Mouse (Mus musculus) kidney, embryonic 15.5 days (tissue): ENCODE measurements around the gene Evi5l. TPM values are rescaled to one million over a fixed set of nuclear protein-coding genes. Genes with fewer than 3 reads are reported as not detected.

ENCODE experiments used
- ATAC-seq: fragments of 200-750 bp; cut with Nextera tagmentation; replicated peaks from 2 replicates; pipeline ENCODE4 v1.8.0; 2017; ENCODE audit warnings: moderate TSS enrichment; ENCODE audit not compliant: low FRiP score
- H3K27ac ChIP-seq: fragments of 300-500 bp; sonication (generic); 2 replicates; pipeline ENCODE4 v1.5.1; 2015; ENCODE audit warnings: mild to moderate bottlenecking, inconsistent platforms
- H3K27me3 ChIP-seq: fragments of 300-500 bp; sonication (generic); 2 replicates; pipeline ENCODE4 v1.6.1; 2015; ENCODE audit warnings: inconsistent platforms
- H3K36me3 ChIP-seq: fragments of 300-500 bp; sonication (generic); 2 replicates; pipeline ENCODE4 v1.6.1; 2015; ENCODE audit warnings: inconsistent platforms
- H3K4me1 ChIP-seq: fragments of 300-500 bp; sonication (generic); 2 replicates; pipeline ENCODE4 v1.6.1; 2015; ENCODE audit warnings: inconsistent platforms
- H3K4me2 ChIP-seq: fragments of 300-500 bp; sonication (generic); 2 replicates; pipeline ENCODE4 v1.6.1; 2015; ENCODE audit warnings: moderate library complexity, mild to moderate bottlenecking, inconsistent platforms
- H3K4me3 ChIP-seq: fragments of 300-500 bp; sonication (generic); replicated peaks from 2 replicates; pipeline ENCODE4 v1.5.1; 2015; ENCODE audit warnings: mild to moderate bottlenecking, inconsistent platforms
- H3K9ac ChIP-seq: fragments of 300-500 bp; sonication (generic); 2 replicates; pipeline ENCODE4 v1.6.1; 2015; ENCODE audit warnings: mild to moderate bottlenecking, inconsistent platforms
- H3K9me3 ChIP-seq: fragments of 300-500 bp; sonication (generic); replicated peaks from 2 replicates; pipeline ENCODE4 v1.6.1; 2016; ENCODE audit warnings: inconsistent platforms
- WGBS: fragments of 180-500 bp; shearing (Covaris S2); methylation state at CpG from one replicate; pipeline ENCODE4 v1.1.7; 2015; ENCODE audit warnings: mixed read lengths; 5-methylcytosine and 5-hydroxymethylcytosine counted together
- polyA plus RNA-seq: library from polyadenylated mRNA; unstranded; fragments of >200 nt; fragmentation: Nextera tagmentation; extraction: Ambion mirVana; gene quantifications from 2 replicates; pipeline ENCODE4 v1.2.1, GENCODE M21; 2015

Evi5l gene
- polyA plus RNA-seq, 1 experiment from 2014 or later: 28.8 TPM

GRCm38 (mm10) chr8:4207016-4207350 is 40.6 kb downstream of the Evi5l start:
- ATAC-seq: no peak
- H3K9ac ChIP-seq: no peak overlapping the region

DNA sequence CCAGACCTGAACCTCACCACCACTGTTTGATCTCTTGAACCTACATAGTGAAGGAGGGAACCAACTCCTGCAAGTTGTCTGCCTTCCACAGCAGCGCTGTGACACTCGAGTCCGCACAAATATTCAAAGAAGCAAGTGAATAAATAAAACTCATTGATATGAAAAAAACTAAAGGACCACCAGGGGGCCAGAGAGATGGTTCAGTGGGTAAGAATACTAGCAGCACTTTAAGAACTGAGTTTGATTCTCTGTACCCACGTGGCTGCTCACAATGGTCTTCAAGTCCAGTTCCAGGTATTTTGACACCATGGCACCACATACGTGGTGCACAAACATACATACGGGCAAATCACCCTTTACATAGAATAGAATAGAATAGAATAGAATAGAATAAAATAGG is 44.7 kb downstream of the Evi5l start:
- peaks cover 33% of the 10 kb centered on the region for H3K27me3 ChIP-seq
- H3K4me3 ChIP-seq: no peak overlapping the region
- H3K4me1 ChIP-seq: peaks cover 38% of the 10 kb centered on the region
- no peak overlapping the region for H3K9ac ChIP-seq
- no peaks in the 10 kb centered on the region for H3K9me3 ChIP-seq
- peaks cover 10% of the 10 kb centered on the region for H3K36me3 ChIP-seq
- ATAC-seq: no peak
- H3K27ac ChIP-seq: no peak overlapping the region
- WGBS: 83% methylated on average over 6 of the region's 6 CpGs
- no peak overlapping the region for H3K4me2 ChIP-seq

More at GRCm38 (mm10) chr8:4207016-4207350, 40.6 kb downstream of the Evi5l start:
- Histone ChIP-seq H3K9me3 (no peaks in the 10 kb centered on the region), H3K36me3 (peaks cover 14% of the 10 kb centered on the region), H3K4me2 (0 out of 2 replicates have a peak overlapping the region, but pooled peaks have one; percentile 52), H3K4me1 (peaks cover 21% of the 10 kb centered on the region), H3K27me3 (peaks cover 33% of the 10 kb centered on the region), H3K27ac (no peak overlapping the region), H3K4me3 (no peak overlapping the region)
- 69% methylated on average over 2 of the region's 2 CpGs for WGBS

DNA sequence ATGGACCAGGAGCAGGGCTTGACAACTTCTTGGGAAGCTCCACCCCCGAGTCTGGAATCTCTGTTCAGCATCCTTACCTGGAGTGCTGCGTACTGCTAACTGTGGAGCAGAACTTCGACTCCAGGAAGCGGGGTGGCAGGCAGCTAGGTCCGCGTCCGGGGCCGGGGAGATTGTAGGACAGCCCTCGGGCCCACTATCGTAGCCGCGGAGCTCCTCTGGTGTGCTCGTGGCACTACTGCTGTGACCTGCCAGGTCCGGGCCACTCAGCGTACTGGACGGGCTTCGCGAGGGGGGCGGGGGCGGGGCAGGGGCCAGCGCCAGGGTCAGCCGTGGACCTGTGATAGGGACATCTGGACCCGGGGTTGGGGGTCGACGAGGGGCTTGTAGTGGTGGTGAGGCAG is 46.4 kb downstream of the Evi5l start:
- H3K9ac ChIP-seq: peak overlapping the region; percentile 42
- 0 out of 2 replicates have a peak overlapping the region, but pooled peaks have one; percentile 22 for H3K27ac ChIP-seq
- H3K4me2 ChIP-seq: peak overlapping the region; percentile 87
- ATAC-seq: peak; percentile 24
- peaks cover 35% of the 10 kb centered on the region for H3K4me1 ChIP-seq
- peaks cover 38% of the 10 kb centered on the region for H3K27me3 ChIP-seq
- under 1% methylated on average over 25 of the region's 25 CpGs for WGBS
- H3K4me3 ChIP-seq: peak overlapping the region; percentile 44
- H3K36me3 ChIP-seq: peaks cover 10% of the 10 kb centered on the region
- no peaks in the 10 kb centered on the region for H3K9me3 ChIP-seq

DNA sequence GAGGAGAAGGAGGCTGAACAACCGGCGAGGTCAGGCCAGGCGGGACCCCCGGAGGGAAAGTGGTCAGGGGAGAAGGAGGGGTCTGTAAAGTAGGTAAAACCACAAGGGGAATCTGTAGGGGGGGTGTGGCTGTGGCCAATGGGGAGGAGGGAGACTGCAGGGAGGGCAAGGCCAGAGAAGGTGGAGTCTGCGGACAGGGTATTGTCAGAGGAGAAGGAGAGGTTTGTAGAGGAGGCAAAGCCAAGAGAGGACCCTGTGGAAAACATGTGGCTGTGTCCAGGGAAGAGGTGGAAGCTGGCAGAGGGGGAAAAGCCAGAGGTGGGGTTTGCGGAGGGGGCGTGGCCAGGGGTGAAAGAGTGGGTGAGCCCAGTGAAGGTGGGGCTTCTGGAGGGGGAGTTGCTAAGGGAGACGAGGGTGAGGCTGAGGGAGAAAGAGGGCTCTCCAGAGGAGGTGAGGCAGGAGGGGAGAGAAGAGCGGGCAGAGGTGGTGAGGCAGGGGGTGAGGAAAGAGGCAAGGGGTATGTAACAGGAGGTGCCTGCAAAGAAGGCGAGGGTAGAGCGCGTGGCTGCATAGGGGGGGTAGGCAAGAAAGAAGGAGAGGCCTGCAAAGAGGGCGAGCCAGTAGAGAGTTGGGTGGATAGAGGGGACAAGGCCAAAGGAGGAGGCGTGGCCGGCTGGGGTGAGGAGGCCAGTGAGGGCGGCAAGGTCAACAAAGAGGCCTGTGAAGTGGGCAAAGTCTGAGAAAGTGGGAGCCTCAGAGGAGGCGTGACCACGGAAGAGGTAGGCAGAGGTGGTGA is 47.0 kb downstream of the Evi5l start:
- no peaks in the 10 kb centered on the region for H3K9me3 ChIP-seq
- ATAC-seq: peak; percentile 66
- WGBS: 5% methylated on average over 18 of the region's 18 CpGs
- 0 out of 2 replicates have a peak overlapping the region, but pooled peaks have one; percentile 22 for H3K27ac ChIP-seq
- peaks cover 35% of the 10 kb centered on the region for H3K4me1 ChIP-seq
- peaks cover 10% of the 10 kb centered on the region for H3K36me3 ChIP-seq
- H3K9ac ChIP-seq: peak overlapping the region; percentile 42
- peak overlapping the region; percentile 87 for H3K4me2 ChIP-seq
- H3K27me3 ChIP-seq: peaks cover 44% of the 10 kb centered on the region
- H3K4me3 ChIP-seq: peak overlapping the region; percentile 44

- peak overlapping the region; percentile 42; the same call in 1 of the 2 replicates for H3K9ac ChIP-seq
- H3K27me3 ChIP-seq: peaks cover 47% of the 10 kb centered on the region
- H3K4me1 ChIP-seq: peaks cover 35% of the 10 kb centered on the region
- peak overlapping the region; percentile 87 for H3K4me2 ChIP-seq
- H3K27ac ChIP-seq: 0 out of 2 replicates have a peak overlapping the region, but pooled peaks have one; percentile 18
- H3K9me3 ChIP-seq: no peaks in the 10 kb centered on the region
- H3K36me3 ChIP-seq: peaks cover 8% of the 10 kb centered on the region
- 9% methylated on average over 33 of the region's 33 CpGs for WGBS
- peak overlapping the region; percentile 44 for H3K4me3 ChIP-seq
- ATAC-seq: peak; percentile 46
Measured at GRCm38 (mm10) chr8:4214006-4214980, 47.9 kb downstream of the Evi5l start.

DNA sequence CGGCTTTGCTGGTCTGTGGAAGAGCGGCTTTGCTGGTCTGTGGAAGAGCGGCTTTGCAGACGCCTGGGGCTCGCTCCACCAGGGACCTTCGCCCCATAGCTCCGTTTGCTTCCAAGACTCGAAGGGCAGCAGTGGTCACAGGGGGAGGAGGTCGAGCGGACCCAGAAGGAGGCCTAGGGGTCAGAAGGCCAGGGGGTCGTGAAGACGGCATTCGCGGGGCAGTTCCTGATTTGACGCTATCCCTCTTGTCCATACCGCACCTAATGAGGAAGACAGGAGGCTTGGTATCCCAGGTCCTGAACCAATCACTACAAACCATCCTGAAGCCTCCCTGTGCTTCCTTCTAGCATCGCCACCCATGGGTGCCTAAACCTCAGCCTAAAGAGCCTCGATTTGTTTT is 49.9 kb downstream of the Evi5l start:
- 5% methylated on average over 18 of the region's 18 CpGs for WGBS
- no peak for ATAC-seq
- H3K9ac ChIP-seq: peak overlapping the region; percentile 62; the same call in 1 of the 2 replicates
- H3K4me1 ChIP-seq: peaks cover 35% of the 10 kb centered on the region
- no peaks in the 10 kb centered on the region for H3K9me3 ChIP-seq
- H3K36me3 ChIP-seq: no peaks in the 10 kb centered on the region
- H3K4me3 ChIP-seq: peak overlapping the region; percentile 57
- peaks cover 51% of the 10 kb centered on the region for H3K27me3 ChIP-seq
- H3K27ac ChIP-seq: no peak overlapping the region
- peak overlapping the region; percentile 91 for H3K4me2 ChIP-seq

DNA sequence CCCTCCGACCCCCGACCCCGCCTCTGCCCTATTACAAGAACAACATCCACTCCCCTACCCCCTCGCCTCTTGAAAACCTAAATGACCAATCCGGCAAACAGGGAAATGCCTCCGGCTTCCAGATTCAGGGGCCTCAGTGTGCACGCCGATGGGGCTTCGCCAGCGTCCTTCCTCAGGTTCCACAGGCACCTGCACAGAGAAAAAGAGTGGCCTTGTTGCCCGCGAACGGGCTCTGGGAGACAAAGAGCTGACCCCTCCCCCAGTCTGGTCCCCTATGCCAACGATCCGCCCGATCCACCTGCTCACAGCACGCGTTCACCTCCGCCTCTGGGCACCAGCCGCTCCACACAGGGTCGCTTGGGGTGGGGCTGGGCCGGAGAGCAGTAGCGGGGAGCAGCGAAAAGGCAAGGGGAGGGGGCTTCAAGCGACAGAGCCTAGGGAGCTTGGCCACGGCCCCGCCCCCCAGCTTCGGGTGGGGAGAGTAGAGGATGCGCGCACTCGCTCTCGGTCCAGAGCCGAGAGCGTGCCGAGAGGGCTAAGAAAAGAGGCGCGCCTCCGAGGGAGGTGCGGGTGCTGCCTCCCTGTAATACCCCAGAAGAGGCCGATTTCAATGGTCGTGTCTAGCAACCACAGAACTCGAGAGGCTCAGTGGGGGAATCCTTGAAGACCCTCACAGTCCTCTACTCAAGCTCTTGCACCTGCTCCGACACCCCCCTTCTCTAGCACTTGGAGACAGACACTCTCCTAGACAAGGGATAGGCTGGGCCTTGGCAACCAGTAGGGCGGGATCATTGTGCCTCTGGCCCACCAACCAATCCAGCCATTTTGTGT is 50.6 kb downstream of the Evi5l start, which contains the start of gene Prr36:
Prr36 (minus strand) TSS at position 669 of the 831 bp plus-strand sequence.
- H3K4me2 ChIP-seq: peak within 1 kb of the TSS; percentile 91
- peaks cover 35% of the 10 kb centered on the region for H3K4me1 ChIP-seq
- peak; percentile 72 for ATAC-seq
- WGBS: under 1% methylated on average over 44 of the region's 44 CpGs
- peaks cover 51% of the 10 kb centered on the region for H3K27me3 ChIP-seq
- no peaks in the 10 kb centered on the region for H3K9me3 ChIP-seq
- H3K4me3 ChIP-seq: peak within 1 kb of the TSS; percentile 57
- H3K27ac ChIP-seq: 0 out of 2 replicates have a peak within 1 kb of the TSS, but pooled peaks have one; percentile 2
- H3K9ac ChIP-seq: peak within 1 kb of the TSS; percentile 62
- H3K36me3 ChIP-seq: no peaks in the 10 kb centered on the region

- WGBS: 87% methylated on average over 3 of the region's 3 CpGs
- peaks cover 15% of the 10 kb centered on the region for H3K4me1 ChIP-seq
- no peak overlapping the region for H3K9ac ChIP-seq
- no peaks in the 10 kb centered on the region for H3K36me3 ChIP-seq
- no peak overlapping the region for H3K4me3 ChIP-seq
- H3K27me3 ChIP-seq: peaks cover 50% of the 10 kb centered on the region
- H3K9me3 ChIP-seq: no peaks in the 10 kb centered on the region
- H3K27ac ChIP-seq: no peak overlapping the region
- no peak for ATAC-seq
- no peak overlapping the region for H3K4me2 ChIP-seq
Measured at GRCm38 (mm10) chr8:4219617-4220016, 53.2 kb downstream of the Evi5l start.

- H3K9me3 ChIP-seq: no peaks in the 10 kb centered on the region
- H3K9ac ChIP-seq: no peak overlapping the region
- no peak overlapping the region for H3K27ac ChIP-seq
- H3K4me2 ChIP-seq: no peak overlapping the region
- no peaks in the 10 kb centered on the region for H3K36me3 ChIP-seq
- H3K4me1 ChIP-seq: peaks cover 7% of the 10 kb centered on the region
- no peak overlapping the region for H3K4me3 ChIP-seq
- no peak for ATAC-seq
- H3K27me3 ChIP-seq: peaks cover 48% of the 10 kb centered on the region
Measured at GRCm38 (mm10) chr8:4222059-4222458, 55.7 kb downstream of the Evi5l start.

DNA sequence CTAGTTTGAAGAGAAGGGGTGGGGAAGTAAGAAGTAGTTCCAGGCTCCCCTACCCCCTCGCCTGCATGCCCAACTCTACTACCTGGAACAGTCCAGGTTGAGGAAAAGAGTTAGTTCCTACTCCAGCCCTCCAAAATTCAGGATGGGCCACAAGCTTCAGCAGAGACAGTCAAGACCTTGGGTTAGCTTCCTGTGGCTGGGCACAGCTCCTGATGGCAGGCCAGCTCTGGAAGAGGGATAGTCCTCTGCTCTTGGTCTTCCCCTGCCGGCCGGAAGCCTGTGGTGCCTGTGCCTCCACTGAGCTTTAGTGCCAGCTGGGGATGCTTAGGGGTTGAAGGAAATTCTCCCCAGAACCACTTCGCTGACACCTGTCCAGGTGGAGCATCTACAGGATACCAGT is 60.0 kb downstream of the Evi5l start:
- H3K9me3 ChIP-seq: no peaks in the 10 kb centered on the region
- H3K27me3 ChIP-seq: peaks cover 47% of the 10 kb centered on the region
- WGBS: 24% methylated on average over 4 of the region's 4 CpGs
- peaks cover 10% of the 10 kb centered on the region for H3K4me1 ChIP-seq
- H3K4me3 ChIP-seq: peak overlapping the region; percentile 39
- H3K27ac ChIP-seq: no peak overlapping the region
- no peaks in the 10 kb centered on the region for H3K36me3 ChIP-seq
- H3K9ac ChIP-seq: peak overlapping the region; percentile 25; the same call in 1 of the 2 replicates
- peak overlapping the region; percentile 70 for H3K4me2 ChIP-seq
- ATAC-seq: peak; percentile 60

DNA sequence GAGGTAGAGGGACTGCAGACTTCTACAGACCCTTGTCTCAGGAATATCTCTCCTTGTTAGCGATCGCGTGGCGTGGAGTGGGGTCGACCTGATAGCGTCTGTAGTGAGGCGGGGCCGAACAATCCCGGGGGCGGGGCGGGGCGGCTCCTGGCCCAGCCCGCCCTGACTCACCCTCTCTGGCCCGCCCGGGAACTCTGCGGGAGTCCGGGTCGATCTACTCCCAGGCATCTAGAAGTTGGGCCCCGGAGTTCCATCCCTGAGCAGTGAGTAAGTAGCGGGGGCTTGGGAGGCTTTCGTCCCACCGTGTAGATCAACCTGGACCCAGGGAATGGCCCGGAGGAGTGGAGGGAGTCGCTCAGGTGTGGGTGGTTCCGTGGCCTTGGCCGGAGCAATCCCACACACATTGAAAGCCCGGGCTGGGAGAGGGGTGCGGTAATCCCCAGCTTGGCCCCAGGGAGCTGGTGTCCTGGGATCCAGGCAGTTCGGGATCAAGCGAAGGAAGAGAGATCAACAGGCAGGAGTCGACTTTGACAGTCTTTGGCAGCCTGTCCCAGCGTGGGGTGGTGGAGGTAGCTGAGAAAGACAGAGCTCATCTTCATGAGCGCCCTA is 60.5 kb downstream of the Evi5l start, which contains the start of gene Lrrc8e:
Lrrc8e (plus strand) TSS at position 89 of the 609 bp plus-strand sequence.
- Histone ChIP-seq H3K4me3 (peak within 1 kb of the TSS; percentile 39), H3K27me3 (peaks cover 50% of the 10 kb centered on the region), H3K9me3 (no peaks in the 10 kb centered on the region), H3K36me3 (no peaks in the 10 kb centered on the region), H3K27ac (no peak within 1 kb of the TSS), H3K4me1 (peaks cover 10% of the 10 kb centered on the region), H3K4me2 (peak within 1 kb of the TSS; percentile 70), H3K9ac (peak within 1 kb of the TSS; percentile 25)
- WGBS: 5% methylated on average over 30 of the region's 33 CpGs
- peak; percentile 81 for ATAC-seq
